Mouse (Mus musculus) retina, embryonic 14.5 days (tissue): ENCODE results near the gene Cib3.
A peak's percentile ranks its signal among the peaks of the same experiment; 100 is the strongest.

Experiments
- DNase-seq: peaks from one replicate; pipeline ENCODE4 v3.0.0-alpha.2; 2015; ENCODE audit warnings: low spot score

Gene Cib3

GRCm38 (mm10) chr8:72212751-72213150 lies at the start of gene Cib3:
TSS of gene Cib3 (minus strand) at chr8:72212837.
- no peak for DNase-seq

DNA sequence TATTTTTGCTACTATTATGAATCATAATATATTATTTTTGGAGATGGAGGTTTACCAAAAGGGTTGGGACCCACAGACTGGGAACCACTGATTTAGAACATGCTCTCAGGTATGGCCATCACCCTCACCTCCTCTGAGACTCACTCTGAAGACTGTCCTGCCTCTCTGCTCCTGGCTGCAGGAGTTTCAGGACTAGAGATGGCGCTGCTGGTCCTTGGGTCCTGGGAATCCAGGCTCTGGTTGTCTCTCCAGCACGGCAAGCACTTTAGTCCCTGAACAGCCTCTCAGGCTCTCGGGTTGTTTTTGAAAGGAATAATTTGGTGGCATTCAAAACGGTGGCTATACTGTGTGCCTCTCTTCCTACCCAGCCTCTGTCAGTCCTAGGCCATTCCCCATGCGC lies 49.2 kb upstream of the Cib3 start:
- no peak for DNase-seq

GRCm38 (mm10) chr8:72261431-72261830 lies 48.8 kb upstream of the Cib3 start:
- no peak for DNase-seq

DNA sequence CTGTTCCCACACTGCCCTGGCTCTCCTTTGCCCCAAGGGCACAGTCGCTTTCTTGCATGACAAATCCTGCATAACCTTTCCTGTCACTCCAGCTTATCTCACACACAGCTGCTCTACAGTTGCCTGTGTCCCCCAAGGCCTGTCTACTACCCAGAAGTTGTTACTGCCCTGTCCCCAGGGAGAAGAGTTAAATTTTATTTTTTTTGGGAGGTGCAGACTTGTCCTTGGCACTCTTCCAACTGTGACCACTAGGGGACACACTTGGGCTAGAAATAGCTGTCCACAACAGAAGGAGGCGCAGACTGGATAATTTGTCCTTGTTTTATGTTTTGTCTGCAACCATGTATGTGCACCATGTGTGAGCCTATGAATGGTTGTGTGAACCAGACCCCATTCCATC lies 48.4 kb upstream of the Cib3 start:
- peak; percentile 86 for DNase-seq

DNA sequence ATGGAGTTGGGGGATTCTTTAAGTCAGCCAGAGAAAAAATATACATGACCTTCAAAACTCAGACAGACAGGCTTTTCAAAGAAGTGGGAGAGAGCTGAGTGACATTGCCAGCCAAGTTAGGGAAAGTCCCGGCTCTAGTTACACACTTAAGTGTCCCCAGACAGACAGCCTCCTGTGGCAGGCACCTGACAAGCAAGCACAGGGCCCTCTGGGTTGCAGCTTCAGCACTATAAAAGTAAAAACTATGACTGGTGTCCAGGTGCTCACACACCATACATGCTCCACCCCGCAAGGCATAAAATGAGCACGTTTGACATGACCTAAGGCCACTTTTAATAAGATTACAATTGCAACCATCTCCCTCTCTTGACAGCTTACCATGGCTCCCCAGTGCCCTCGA lies 47.9 kb upstream of the Cib3 start:
- no peak for DNase-seq

DNA sequence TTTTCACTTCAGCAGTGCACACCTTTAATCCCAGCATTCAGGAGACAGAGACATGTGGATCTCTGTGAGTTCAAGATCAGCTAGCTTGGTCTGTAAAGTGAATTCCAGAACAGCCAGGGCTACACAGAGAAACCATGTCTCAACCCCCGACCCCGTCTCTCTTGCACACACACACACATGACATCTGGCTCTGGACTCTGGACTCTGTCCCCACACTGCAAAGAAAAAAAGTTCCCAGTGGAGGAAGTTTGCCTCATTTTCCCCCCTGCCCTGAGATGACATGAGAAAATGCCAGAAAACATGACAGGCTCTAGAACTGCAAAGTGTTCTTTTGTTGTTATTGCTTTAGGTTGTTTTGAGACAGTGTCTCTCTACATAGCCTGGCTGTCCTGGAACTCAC lies 47.2 kb upstream of the Cib3 start:
- DNase-seq, result no peak

GRCm38 (mm10) chr8:72257902-72258238 lies 45.2 kb upstream of the Cib3 start:
- DNase-seq, result no peak

- DNase-seq, result peak; percentile 74
These were observed 44.7 kb upstream of the Cib3 start for GRCm38 (mm10) chr8:72257171-72257901.

- no peak for DNase-seq
These were observed 32.0 kb upstream of the Cib3 start for GRCm38 (mm10) chr8:72244610-72245009.

GRCm38 (mm10) chr8:72242226-72242625 lies 29.6 kb upstream of the Cib3 start:
- no peak for DNase-seq

- no peak for DNase-seq
These were observed 28.3 kb upstream of the Cib3 start for GRCm38 (mm10) chr8:72240951-72241350.

DNA sequence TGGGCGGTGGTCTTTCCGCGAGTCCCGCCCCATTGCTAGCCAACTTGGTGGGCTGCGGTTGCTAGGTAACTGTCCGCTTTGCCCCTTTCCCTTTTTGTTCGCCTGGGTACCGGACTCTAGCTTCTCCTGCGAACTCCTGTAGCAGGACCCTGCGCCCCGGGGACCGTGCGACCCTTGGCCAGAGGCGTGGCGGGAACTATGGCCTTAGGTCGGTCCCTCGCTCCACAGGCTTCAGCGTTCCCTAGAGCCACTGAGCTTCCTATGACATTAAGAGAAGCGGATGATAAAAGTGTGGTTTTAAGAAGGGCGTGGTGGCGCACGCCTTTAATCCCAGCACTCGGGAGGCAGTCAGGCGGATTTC lies 27.7 kb upstream of the Cib3 start:
- no peak for DNase-seq

- peak; percentile 99 for DNase-seq
These were observed 27.1 kb upstream of the Cib3 start, which contains the start of gene Ap1m1 for GRCm38 (mm10) chr8:72239499-72240402. TSS of gene Ap1m1 (plus strand) at chr8:72240018.

GRCm38 (mm10) chr8:72222656-72223055 lies 10.0 kb upstream of the Cib3 start:
- DNase-seq, result no peak

GRCm38 (mm10) chr8:72220758-72221157 lies 8.1 kb upstream of the Cib3 start:
- no peak for DNase-seq

DNA sequence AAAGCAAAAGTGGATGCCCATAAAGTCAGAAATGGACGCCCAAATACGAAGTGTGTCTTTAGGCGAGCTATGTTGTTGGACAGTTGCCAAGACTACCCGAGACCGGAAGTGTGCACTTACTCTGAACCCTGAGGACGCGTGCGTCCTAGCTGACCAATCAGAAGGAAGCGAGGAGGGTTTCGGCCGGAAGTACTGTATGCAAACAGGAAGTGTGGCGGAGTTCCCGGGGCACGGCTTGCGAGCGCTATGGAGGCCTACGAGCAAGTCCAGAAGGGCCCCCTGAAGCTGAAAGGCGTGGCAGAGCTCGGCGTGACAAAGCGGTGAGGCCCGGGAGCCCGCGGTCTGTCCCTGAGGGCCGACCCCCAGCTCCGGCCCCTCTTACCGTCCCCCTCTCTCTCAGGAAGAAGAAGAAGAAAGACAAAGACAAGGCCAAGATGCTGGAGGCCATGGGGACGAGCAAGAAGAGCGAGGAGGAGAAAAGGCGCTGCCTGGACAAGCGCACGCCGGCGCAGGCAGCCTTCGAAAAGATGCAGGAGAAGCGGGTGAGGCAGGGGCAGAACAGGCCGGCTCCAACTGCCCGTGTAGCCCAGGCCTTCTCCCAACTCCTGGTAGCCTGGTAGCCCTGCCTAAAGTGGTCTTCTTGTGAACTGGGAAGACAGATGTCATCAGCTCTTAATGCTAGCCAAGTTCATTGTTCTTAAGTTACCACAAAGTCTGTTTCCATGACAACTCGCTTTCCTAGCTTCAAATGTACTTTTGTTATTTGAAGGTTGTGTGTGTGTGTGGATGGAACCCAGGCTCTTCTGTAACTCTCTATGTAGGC lies 7.1 kb upstream of the Cib3 start, which contains the start of gene Fam32a:
Gene Fam32a (plus strand): TSS at position 190 of the 823 bp plus-strand sequence.
- DNase-seq, result peak; percentile 96

- DNase-seq, result no peak
These were observed 6.3 kb upstream of the Cib3 start for GRCm38 (mm10) chr8:72218781-72219540.

GRCm38 (mm10) chr8:72215871-72216270 lies 3.2 kb upstream of the Cib3 start:
- DNase-seq, result no peak

GRCm38 (mm10) chr8:72215060-72215459 lies 2.4 kb upstream of the Cib3 start:
- DNase-seq, result no peak

- no peak for DNase-seq
These were observed 899 bp upstream of the Cib3 start, which contains the start of gene Gm11034 for GRCm38 (mm10) chr8:72213536-72213935. TSS of gene Gm11034 (minus strand) at chr8:72213636.

DNA sequence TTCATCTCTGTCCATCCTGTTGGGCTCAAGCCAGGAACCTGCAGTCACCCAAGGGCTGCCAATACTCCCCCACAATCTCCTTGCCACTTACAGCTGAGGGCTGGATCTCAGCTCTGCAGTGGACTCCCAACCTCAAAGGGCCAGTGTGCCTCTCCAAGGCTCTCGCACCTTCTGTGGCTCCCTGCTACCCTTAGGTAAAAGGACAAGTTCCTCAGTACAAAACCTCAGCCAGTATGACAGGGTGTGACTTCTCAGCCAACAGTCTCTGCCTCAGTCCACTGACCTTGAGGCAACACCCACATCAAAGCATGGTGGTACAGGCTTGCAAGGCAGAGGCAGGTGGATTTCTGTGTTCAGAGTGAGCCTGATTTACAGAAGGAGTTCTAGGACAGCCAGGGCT lies 791 bp downstream of the Cib3 start:
- no peak for DNase-seq

DNA sequence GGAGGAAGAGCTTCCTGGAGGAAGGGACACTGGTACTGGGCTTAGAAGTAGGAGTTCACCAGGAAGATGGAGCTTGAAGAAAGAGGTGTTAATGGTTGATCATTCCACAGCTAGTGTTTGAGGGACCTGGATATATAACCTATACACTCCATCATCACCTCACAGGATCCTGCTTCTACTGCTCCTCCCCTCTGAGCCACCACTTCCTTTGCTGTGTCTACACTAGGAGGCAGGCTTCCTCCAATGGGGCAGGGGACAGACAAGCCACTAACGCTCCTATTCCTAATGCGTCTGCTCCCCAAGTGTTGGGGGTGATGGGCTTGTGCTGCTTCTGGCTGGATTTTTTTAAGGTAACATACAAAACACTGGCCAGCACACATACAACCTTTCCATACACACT lies 1.9 kb downstream of the Cib3 start:
- DNase-seq, result no peak
